Mouse (Mus musculus): ENCODE data around the gene Psmb11. TPM values are rescaled to one million over a fixed set of nuclear protein-coding genes. Genes with fewer than 3 reads are reported as not detected.

Gene Psmb11
- polyA plus RNA-seq, 1 experiment: not detected

GRCm38 (mm10) chr14:54631240-54631599 is 10.0 kb downstream of the Psmb11 start:
- 40% methylated on average over 4 of the region's 4 CpGs for WGBS
- TF ChIP-seq CTCF (IDR thresholded peaks at IDR 0.05; ENCODE audit: insufficient read depth, low read depth, low read length) (no peak), POLR2A (IDR thresholded peaks at IDR 0.05; ENCODE audit: insufficient read depth, low read depth, low read length) (no peak)
- Histone ChIP-seq H3K4me1 (ENCODE audit: control insufficient read depth, insufficient read depth, low read length) (peaks cover 6% of the 10 kb centered on the region), H3K4me3 (ENCODE audit: insufficient read depth, low read depth, low read length) (no peak overlapping the region), H3K27ac (ENCODE audit: insufficient read depth, low read depth, low read length) (no peak overlapping the region)

GRCm38 (mm10) chr14:54632252-54632651 is 11.0 kb downstream of the Psmb11 start:
- peaks cover 6% of the 10 kb centered on the region for H3K4me1 ChIP-seq (ENCODE audit: control insufficient read depth, insufficient read depth, low read length)
- H3K27ac ChIP-seq (ENCODE audit: insufficient read depth, low read depth, low read length): no peak overlapping the region
- no peak overlapping the region for H3K4me3 ChIP-seq (ENCODE audit: insufficient read depth, low read depth, low read length)
- WGBS: 95% methylated on average over 37 of the region's 37 CpGs
- TF ChIP-seq POLR2A (IDR thresholded peaks at IDR 0.05; ENCODE audit: insufficient read depth, low read depth, low read length): no peak

GRCm38 (mm10) chr14:54634182-54634581 is 12.9 kb downstream of the Psmb11 start:
- TF ChIP-seq POLR2A (IDR thresholded peaks at IDR 0.05; ENCODE audit: insufficient read depth, low read depth, low read length): no peak
- TF ChIP-seq CTCF (IDR thresholded peaks at IDR 0.05; ENCODE audit: insufficient read depth, low read depth, low read length): no peak
- Histone ChIP-seq H3K4me1 (ENCODE audit: control insufficient read depth, insufficient read depth, low read length) (peaks cover 6% of the 10 kb centered on the region), H3K4me3 (ENCODE audit: insufficient read depth, low read depth, low read length) (no peak overlapping the region), H3K27ac (ENCODE audit: insufficient read depth, low read depth, low read length) (no peak overlapping the region)
- WGBS: 79% methylated on average over 4 of the region's 4 CpGs

- no peak overlapping the region for H3K27ac ChIP-seq (ENCODE audit: insufficient read depth, low read depth, low read length)
- H3K4me3 ChIP-seq (ENCODE audit: insufficient read depth, low read depth, low read length): no peak overlapping the region
- TF ChIP-seq CTCF (IDR thresholded peaks at IDR 0.05; ENCODE audit: insufficient read depth, low read depth, low read length) (peak; percentile 55; the same call in 1 of the 2 replicates), POLR2A (IDR thresholded peaks at IDR 0.05; ENCODE audit: insufficient read depth, low read depth, low read length) (no peak)
- peaks cover 10% of the 10 kb centered on the region for H3K4me1 ChIP-seq (ENCODE audit: control insufficient read depth, insufficient read depth, low read length)
- WGBS: 50% methylated on average over 8 of the region's 8 CpGs
These were observed 15.7 kb downstream of the Psmb11 start for GRCm38 (mm10) chr14:54636954-54637353.

GRCm38 (mm10) chr14:54638210-54638609 is 17.0 kb downstream of the Psmb11 start:
- H3K27ac ChIP-seq (ENCODE audit: insufficient read depth, low read depth, low read length): no peak overlapping the region
- TF ChIP-seq CTCF (IDR thresholded peaks at IDR 0.05; ENCODE audit: insufficient read depth, low read depth, low read length) (no peak), POLR2A (IDR thresholded peaks at IDR 0.05; ENCODE audit: insufficient read depth, low read depth, low read length) (no peak)
- peaks cover 10% of the 10 kb centered on the region for H3K4me1 ChIP-seq (ENCODE audit: control insufficient read depth, insufficient read depth, low read length)
- H3K4me3 ChIP-seq (ENCODE audit: insufficient read depth, low read depth, low read length): no peak overlapping the region
- WGBS: 49% methylated on average over 5 of the region's 5 CpGs

GRCm38 (mm10) chr14:54640121-54640520 is 18.9 kb downstream of the Psmb11 start:
- Histone ChIP-seq H3K4me1 (ENCODE audit: control insufficient read depth, insufficient read depth, low read length) (peaks cover 10% of the 10 kb centered on the region), H3K4me3 (ENCODE audit: insufficient read depth, low read depth, low read length) (no peak overlapping the region), H3K27ac (ENCODE audit: insufficient read depth, low read depth, low read length) (no peak overlapping the region)
- TF ChIP-seq CTCF (IDR thresholded peaks at IDR 0.05; ENCODE audit: insufficient read depth, low read depth, low read length) (no peak), POLR2A (IDR thresholded peaks at IDR 0.05; ENCODE audit: insufficient read depth, low read depth, low read length) (no peak)
- 52% methylated on average over 4 of the region's 4 CpGs for WGBS

GRCm38 (mm10) chr14:54640946-54641304 is 19.7 kb downstream of the Psmb11 start, which contains the start of gene Gm17606:
TSS of gene Gm17606 (plus strand) at chr14:54640952.
- Histone ChIP-seq H3K27ac (ENCODE audit: insufficient read depth, low read depth, low read length) (peak within 1 kb of the TSS; percentile 27; the same call in 1 of the 2 replicates), H3K4me3 (ENCODE audit: insufficient read depth, low read depth, low read length) (peak within 1 kb of the TSS; percentile 64), H3K4me1 (ENCODE audit: control insufficient read depth, insufficient read depth, low read length) (peaks cover 10% of the 10 kb centered on the region)
- TF ChIP-seq CTCF (IDR thresholded peaks at IDR 0.05; ENCODE audit: insufficient read depth, low read depth, low read length) (no peak), POLR2A (IDR thresholded peaks at IDR 0.05; ENCODE audit: insufficient read depth, low read depth, low read length) (no peak; the same call in 1 of the 2 replicates)
- 2% methylated on average over 28 of the region's 28 CpGs for WGBS

- H3K4me3 ChIP-seq (ENCODE audit: insufficient read depth, low read depth, low read length): peak within 1 kb of the TSS; percentile 64
- peak within 1 kb of the TSS; percentile 27; the same call in 1 of the 2 replicates for H3K27ac ChIP-seq (ENCODE audit: insufficient read depth, low read depth, low read length)
- H3K4me1 ChIP-seq (ENCODE audit: control insufficient read depth, insufficient read depth, low read length): peaks cover 10% of the 10 kb centered on the region
- TF ChIP-seq POLR2A (IDR thresholded peaks at IDR 0.05; ENCODE audit: insufficient read depth, low read depth, low read length): 0 out of 2 replicates have a peak, but pooled peaks have one; percentile 47
- TF ChIP-seq CTCF (IDR thresholded peaks at IDR 0.05; ENCODE audit: insufficient read depth, low read depth, low read length): peak; percentile 79
- under 1% methylated on average over 52 of the region's 52 CpGs for WGBS
These were observed 20.2 kb downstream of the Psmb11 start, which contains the start of gene Cdh24 for GRCm38 (mm10) chr14:54641305-54641969. TSS of gene Cdh24 (minus strand) at chr14:54641364.

- Histone ChIP-seq H3K27ac (ENCODE audit: insufficient read depth, low read depth, low read length) (no peak overlapping the region), H3K4me3 (ENCODE audit: insufficient read depth, low read depth, low read length) (no peak overlapping the region), H3K4me1 (ENCODE audit: control insufficient read depth, insufficient read depth, low read length) (peaks cover 10% of the 10 kb centered on the region)
- TF ChIP-seq POLR2A (IDR thresholded peaks at IDR 0.05; ENCODE audit: insufficient read depth, low read depth, low read length) (no peak), CTCF (IDR thresholded peaks at IDR 0.05; ENCODE audit: insufficient read depth, low read depth, low read length) (no peak)
- 75% methylated on average over 25 of the region's 25 CpGs for WGBS
These were observed 21.2 kb downstream of the Psmb11 start for GRCm38 (mm10) chr14:54642224-54642944.
